Mouse (Mus musculus): Measurements from ENCODE around the gene Eif3d.

The Eif3d gene

GRCm38 (mm10) chr15:77970470-77971292 is at the start of gene Eif3d:
TSS of gene Eif3d (minus strand) at chr15:77970813.
- WGBS = under 1% methylated on average over 72 of the region's 72 CpGs

GRCm38 (mm10) chr15:78014046-78014445 is 43.4 kb upstream of the Eif3d start:
- 87% methylated on average over 1 of the region's 1 CpGs for WGBS

GRCm38 (mm10) chr15:78008206-78008605 is 37.6 kb upstream of the Eif3d start:
- whole genome bisulfite sequencing = 67% methylated on average over 8 of the region's 8 CpGs

DNA sequence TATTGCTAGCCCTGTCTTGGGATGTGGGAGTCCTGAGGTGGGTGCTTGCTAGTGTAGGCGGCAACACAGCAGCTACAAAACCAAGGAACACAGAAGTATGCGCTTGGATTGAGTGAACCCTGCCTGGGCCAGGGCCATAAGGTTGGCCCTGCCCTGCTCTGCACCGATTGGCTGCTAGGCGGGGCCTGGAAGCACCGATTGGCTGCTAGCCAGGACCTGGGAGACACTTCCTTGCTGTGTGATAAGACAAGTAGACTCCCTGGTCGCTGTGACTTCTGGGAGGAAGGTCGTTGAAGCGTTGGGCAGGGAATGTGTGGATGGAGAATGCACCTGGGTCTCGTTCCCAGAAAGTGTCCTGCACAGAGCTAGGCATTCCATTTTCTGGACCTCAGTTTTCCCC is 33.3 kb upstream of the Eif3d start:
- WGBS = 50% methylated on average over 9 of the region's 9 CpGs

DNA sequence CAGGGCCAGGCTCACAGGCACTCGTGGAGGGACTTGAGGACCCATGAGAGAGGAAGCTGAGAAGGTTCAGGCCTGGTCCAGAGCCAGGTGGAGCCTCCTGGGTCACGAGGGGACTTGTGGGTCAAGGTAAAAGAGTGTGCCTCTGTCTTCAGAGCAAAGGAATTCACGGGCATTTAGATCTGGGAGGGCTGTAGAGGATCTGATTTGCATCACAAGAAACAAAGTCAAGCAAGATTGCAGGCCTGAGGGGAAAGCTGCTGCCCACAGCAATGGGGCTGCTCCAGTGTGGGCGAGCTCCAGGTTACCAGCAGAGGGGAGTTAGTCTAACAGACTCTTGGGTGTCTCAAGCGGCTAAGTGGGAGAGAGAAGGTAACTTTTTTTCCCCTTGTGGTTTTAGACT is 30.8 kb upstream of the Eif3d start:
- 33% methylated on average over 5 of the region's 5 CpGs for WGBS

DNA sequence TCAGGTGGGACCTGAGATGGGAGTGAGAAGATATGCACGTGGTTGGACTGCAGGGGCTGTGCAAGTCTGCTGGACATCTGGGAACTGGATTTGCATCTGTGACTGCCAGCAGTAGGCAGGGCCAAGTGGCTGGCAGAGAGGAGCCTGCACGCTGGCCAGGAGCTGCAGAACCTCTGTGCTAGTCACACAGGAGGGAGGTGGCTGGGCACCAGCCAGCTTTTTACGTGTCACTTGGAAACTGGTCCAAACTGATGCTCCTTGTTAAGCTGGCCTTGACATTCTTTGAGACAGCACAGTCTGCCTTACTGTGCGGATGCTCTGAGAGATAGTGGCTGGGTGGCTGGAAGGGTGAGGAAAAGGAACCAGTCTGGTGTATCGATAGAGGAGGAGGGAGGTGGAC is 17.9 kb upstream of the Eif3d start:
- WGBS = 41% methylated on average over 5 of the region's 5 CpGs

DNA sequence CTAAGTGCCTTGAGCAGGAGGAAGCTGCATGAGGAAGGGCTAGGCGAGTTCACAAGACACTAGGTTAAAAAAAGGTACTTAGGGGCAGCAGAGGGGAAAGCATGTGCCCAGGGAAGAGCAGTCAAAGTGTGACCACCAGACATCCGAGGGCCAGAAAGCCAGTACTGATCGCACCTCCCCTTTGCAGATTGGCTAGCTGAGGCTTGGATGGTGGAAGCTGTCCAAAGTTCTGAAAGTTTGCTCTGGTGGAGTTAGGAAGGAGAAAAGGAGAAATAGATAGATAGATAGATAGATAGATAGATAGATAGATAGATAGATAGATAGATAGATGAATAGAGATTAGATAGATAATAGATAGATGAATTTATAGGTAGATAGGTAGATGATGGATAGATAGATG is 12.8 kb upstream of the Eif3d start:
- WGBS = 52% methylated on average over 3 of the region's 3 CpGs

GRCm38 (mm10) chr15:77982195-77982939 is 11.8 kb upstream of the Eif3d start:
- 22% methylated on average over 18 of the region's 18 CpGs for WGBS

GRCm38 (mm10) chr15:77981181-77981680 is 10.6 kb upstream of the Eif3d start:
- WGBS = 71% methylated on average over 5 of the region's 5 CpGs

- WGBS = 46% methylated on average over 10 of the region's 10 CpGs
Measured at GRCm38 (mm10) chr15:77979427-77979865, 8.8 kb upstream of the Eif3d start.

DNA sequence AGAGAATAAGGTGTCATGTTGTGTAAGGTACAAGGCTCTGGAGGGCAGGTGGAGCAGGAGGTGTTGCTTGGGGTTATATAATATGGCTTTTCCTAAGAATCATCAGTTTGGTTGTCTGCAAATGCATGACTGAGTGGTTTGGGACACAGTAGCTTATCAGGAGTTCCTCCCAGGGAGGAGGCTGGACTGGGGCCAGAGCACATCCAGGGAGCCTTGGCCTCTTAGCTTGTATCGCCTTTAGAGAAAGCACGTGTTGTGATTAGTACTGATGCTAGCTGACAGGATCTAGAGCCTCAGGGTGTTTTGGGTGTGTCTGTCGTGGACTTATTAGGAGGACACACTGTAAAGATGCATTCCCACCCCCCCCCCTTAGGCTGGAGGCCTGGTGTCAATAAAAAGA is 7.0 kb upstream of the Eif3d start:
- WGBS = 70% methylated on average over 3 of the region's 3 CpGs

DNA sequence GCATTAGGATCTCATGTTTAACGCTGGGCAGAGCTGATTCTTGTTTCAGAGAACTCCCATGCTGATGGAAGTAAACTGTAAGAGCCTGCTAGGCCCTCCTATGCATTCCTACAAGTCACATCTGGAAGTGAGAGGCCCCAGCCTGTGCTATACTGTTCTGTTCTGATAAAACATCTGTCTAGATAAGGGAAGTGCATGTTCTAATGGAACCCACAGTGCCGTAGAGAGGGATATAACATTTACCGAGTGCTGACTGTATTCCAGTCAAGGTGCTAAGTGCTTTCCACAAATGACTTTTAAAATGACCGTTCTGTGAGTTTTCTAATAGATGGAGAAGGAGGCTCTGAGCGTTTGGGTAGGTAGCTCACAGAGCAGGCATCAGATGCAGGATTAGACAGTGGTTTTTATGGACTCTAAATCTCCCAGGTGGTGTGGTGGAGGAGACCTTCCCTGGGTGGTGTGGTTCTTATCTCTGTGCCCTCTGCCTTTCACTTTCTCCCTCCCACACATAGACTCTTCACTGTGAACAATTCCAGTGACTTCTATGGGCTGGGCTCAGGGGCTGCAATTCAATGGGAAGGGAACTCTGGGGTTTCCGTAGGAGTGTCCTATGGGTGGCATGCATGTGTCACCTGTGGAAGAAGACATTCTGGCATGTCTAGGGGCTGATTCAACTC is 3.7 kb upstream of the Eif3d start:
- WGBS = 77% methylated on average over 6 of the region's 6 CpGs

- WGBS = 1% methylated on average over 15 of the region's 15 CpGs
Measured at GRCm38 (mm10) chr15:77969940-77970469, 608 bp downstream of the Eif3d start.

GRCm38 (mm10) chr15:77965117-77965528 is 5.5 kb downstream of the Eif3d start:
- 48% methylated on average over 9 of the region's 9 CpGs for WGBS

GRCm38 (mm10) chr15:77962447-77962846 is 8.2 kb downstream of the Eif3d start:
- WGBS = 95% methylated on average over 5 of the region's 5 CpGs

GRCm38 (mm10) chr15:77960693-77961092 is 9.9 kb downstream of the Eif3d start:
- WGBS = 85% methylated on average over 6 of the region's 6 CpGs

- WGBS = 56% methylated on average over 3 of the region's 3 CpGs
Measured at GRCm38 (mm10) chr15:77958071-77958470, 12.5 kb downstream of the Eif3d start.

DNA sequence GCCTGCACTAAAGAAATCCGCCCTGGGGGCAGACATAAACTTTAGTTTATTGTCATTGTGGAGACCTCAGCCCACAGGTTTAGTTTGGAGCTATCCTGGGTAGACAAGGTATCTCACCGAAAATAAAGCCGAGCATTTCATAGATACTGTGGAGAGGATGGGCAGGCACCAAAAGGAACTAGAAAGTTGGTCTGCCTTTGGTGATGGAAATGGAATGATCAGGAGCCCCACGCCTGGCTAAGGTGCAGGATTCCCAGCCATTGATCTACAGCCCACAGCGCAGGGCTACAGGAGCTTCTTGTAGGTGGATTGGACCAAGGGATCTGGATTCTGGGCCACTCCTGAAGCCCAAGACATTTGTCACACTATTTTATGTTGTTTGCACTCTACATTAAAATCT is 13.0 kb downstream of the Eif3d start:
- WGBS = 46% methylated on average over 5 of the region's 5 CpGs

DNA sequence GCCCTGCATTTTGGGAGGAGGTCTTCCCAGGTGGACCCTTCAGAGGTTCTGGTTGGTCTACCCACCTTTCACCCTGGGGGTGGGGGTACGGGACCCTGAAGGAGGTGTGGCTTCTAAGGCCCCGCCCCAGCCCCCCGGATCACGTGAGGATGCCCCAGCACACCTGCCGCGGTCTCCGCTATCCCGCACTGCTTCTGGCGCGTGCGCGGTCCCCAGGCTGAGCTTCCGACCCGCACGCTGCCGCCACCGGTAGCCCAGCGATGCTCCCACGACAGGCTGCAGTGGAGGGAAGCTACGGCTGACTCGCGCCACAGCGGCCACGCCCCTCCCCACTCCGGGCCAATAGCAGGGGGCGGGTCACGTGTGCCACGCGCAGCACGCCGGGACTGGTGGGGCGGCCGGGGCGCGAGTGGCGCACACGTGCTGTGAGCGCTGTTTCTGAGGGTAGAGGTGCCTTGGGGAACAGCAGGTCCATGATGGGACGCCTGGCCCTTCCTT is 14.2 kb downstream of the Eif3d start, which contains the start of gene Foxred2:
Foxred2 (minus strand) TSS at position 319 of the 498 bp plus-strand sequence.
- under 1% methylated on average over 39 of the region's 39 CpGs for WGBS

GRCm38 (mm10) chr15:77955440-77956403 is 14.9 kb downstream of the Eif3d start:
- 10% methylated on average over 52 of the region's 52 CpGs for WGBS
